Mouse (Mus musculus): ENCODE measurements at regions not wholly inside any gene's neighbourhood (a gene's known extent, or its start where the extent isn't known, plus 50 kb on each side); places are given as distances from the start of the nearest gene placed in this dataset.
A peak's percentile ranks its signal among the peaks of the same experiment; 100 is the strongest.

GRCm38 (mm10) chr10:109607121-109607520, 596.3 kb upstream of the Syt1 start:
- DNase-seq (ENCODE audit: low spot score): no peak

GRCm38 (mm10) chr10:109603241-109603640, 592.5 kb upstream of the Syt1 start:
- DNase-seq (ENCODE audit: low spot score): no peak

GRCm38 (mm10) chr10:109598604-109599003, 587.8 kb upstream of the Syt1 start:
- no peak for DNase-seq (ENCODE audit: low spot score)

- DNase-seq (ENCODE audit: low spot score): no peak
These were observed 562.4 kb upstream of the Syt1 start for GRCm38 (mm10) chr10:109573200-109573599.

- peak; percentile 72 for DNase-seq (ENCODE audit: low spot score)
These were observed 559.0 kb upstream of the Syt1 start for GRCm38 (mm10) chr10:109569798-109570197.

GRCm38 (mm10) chr10:109566675-109567074, 555.9 kb upstream of the Syt1 start:
- DNase-seq (ENCODE audit: low spot score): no peak

- no peak for DNase-seq (ENCODE audit: low spot score)
These were observed 550.9 kb upstream of the Syt1 start for GRCm38 (mm10) chr10:109561638-109562037.

GRCm38 (mm10) chr10:109561094-109561493, 550.3 kb upstream of the Syt1 start:
- peak; percentile 13 for DNase-seq (ENCODE audit: low spot score)

- DNase-seq (ENCODE audit: low spot score): no peak
These were observed 532.5 kb upstream of the Syt1 start for GRCm38 (mm10) chr10:109543301-109543700.

GRCm38 (mm10) chr10:109540229-109540628, 529.4 kb upstream of the Syt1 start:
- DNase-seq (ENCODE audit: low spot score): no peak

GRCm38 (mm10) chr10:109528096-109528495, 517.3 kb upstream of the Syt1 start:
- no peak for DNase-seq (ENCODE audit: low spot score)

GRCm38 (mm10) chr10:109521681-109522080, 510.9 kb upstream of the Syt1 start:
- no peak for DNase-seq (ENCODE audit: low spot score)

GRCm38 (mm10) chr10:109517664-109518063, 506.9 kb upstream of the Syt1 start:
- no peak for DNase-seq (ENCODE audit: low spot score)

- DNase-seq (ENCODE audit: low spot score): no peak
These were observed 504.4 kb upstream of the Syt1 start for GRCm38 (mm10) chr10:109515225-109515624.

- no peak for DNase-seq (ENCODE audit: low spot score)
These were observed 500.3 kb upstream of the Syt1 start for GRCm38 (mm10) chr10:109510917-109511715.

GRCm38 (mm10) chr10:109508553-109508952, 497.8 kb upstream of the Syt1 start:
- DNase-seq (ENCODE audit: low spot score): no peak

GRCm38 (mm10) chr10:109507228-109507627, 496.4 kb upstream of the Syt1 start:
- DNase-seq (ENCODE audit: low spot score): no peak

- no peak for DNase-seq (ENCODE audit: low spot score)
These were observed 493.9 kb upstream of the Syt1 start for GRCm38 (mm10) chr10:109504683-109505082.

- peak; percentile 6 for DNase-seq (ENCODE audit: low spot score)
These were observed 490.1 kb upstream of the Syt1 start for GRCm38 (mm10) chr10:109500861-109501260.

GRCm38 (mm10) chr10:109498301-109498700, 487.5 kb upstream of the Syt1 start:
- DNase-seq (ENCODE audit: low spot score): peak; percentile 59

- no peak for DNase-seq (ENCODE audit: low spot score)
These were observed 485.4 kb upstream of the Syt1 start for GRCm38 (mm10) chr10:109496161-109496560.

- no peak for DNase-seq (ENCODE audit: low spot score)
These were observed 480.0 kb upstream of the Syt1 start for GRCm38 (mm10) chr10:109490765-109491164.

- DNase-seq (ENCODE audit: low spot score): no peak
These were observed 477.2 kb upstream of the Syt1 start for GRCm38 (mm10) chr10:109488000-109488399.
